Mouse (Mus musculus) cortical plate, adult 2 months (tissue): ENCODE data around the gene Slc23a3. TPM values are rescaled to one million over a fixed set of nuclear protein-coding genes. Genes with fewer than 3 reads are reported as not detected.

Experiments
- H3K27ac ChIP-seq: fragments of 200-500 bp; 2 replicates; pipeline ENCODE4 v1.5.1; 2012; ENCODE audit warnings: low read length, control low read depth, inconsistent platforms; ENCODE audit not compliant: insufficient read depth
- H3K4me1 ChIP-seq: fragments of 200-500 bp; 2 replicates; pipeline ENCODE4 v1.6.1; 2011; ENCODE audit warnings: low read length; ENCODE audit not compliant: control insufficient read depth, insufficient read depth
- H3K4me3 ChIP-seq: fragments of 200-500 bp; 2 replicates; pipeline ENCODE4 v1.5.1; 2011; ENCODE audit warnings: mild to moderate bottlenecking, low read length, control low read depth; ENCODE audit not compliant: insufficient read depth
- CTCF ChIP-seq: fragments of 200-500 bp; IDR thresholded peaks from 2 replicates; pipeline ENCODE4 v1.5.1; 2011; ENCODE audit warnings: mild to moderate bottlenecking, control low read depth, low read length; ENCODE audit not compliant: insufficient read depth; ENCODE audit errors: extremely low read depth
- POLR2A ChIP-seq: fragments of 200-500 bp; IDR thresholded peaks from 2 replicates; pipeline ENCODE4 v1.6.1; 2011; ENCODE audit warnings: mild to moderate bottlenecking, low read length, control low read depth; ENCODE audit not compliant: insufficient read depth; ENCODE audit errors: extremely low read depth
- polyA plus RNA-seq: library from polyadenylated mRNA; depleted of rRNA; stranded (reverse); fragments of >200 nt; gene quantifications from 2 replicates; pipeline ENCODE4 v1.2.3, GENCODE M21; 2012; rRNA removed

Gene Slc23a3
- polyA plus RNA-seq = 1.7 and 1.9 TPM in 2 replicates

DNA sequence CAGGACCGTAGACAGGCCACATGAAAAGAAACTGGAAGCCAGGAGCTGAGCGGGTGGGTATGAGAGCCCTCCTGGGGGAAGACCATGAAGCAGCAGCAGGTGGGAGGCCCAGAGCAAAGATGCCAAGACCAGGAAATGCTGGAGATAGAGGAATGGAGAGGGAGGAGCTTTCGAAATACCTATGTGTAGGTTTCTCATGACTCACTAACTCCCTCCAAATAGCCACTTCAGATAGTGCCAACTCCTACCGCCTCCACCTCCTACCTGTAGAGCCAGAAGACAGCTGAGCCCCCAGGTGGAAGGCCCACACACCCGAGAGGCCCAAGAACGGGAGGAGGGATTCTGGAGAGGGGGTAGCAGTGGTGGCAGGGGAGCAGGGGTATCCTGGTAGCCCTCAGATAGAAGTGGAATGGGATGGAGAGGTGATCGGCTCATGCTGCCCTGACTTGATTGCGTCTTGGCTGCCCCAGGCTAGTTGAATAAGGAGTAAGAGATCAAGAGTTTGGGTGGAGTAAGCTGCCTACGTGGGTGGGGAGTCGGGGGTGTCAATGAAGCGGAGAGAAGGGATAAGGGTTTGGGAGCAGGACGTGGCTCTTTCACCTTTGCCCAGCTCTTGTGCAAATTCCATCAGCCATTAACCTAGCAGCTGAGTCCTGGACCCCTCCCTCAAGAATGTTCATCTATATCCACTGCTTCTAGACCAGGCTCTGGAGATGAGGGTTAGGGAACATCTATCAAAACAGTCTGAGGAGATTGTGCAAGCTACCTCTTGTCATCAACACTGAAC lies at the start of gene Slc23a3:
Gene Slc23a3 (minus strand): TSS at position 470 of the 787 bp plus-strand sequence.
- H3K4me3 ChIP-seq = no peak within 1 kb of the TSS
- no peaks in the 10 kb centered on the region for H3K4me1 ChIP-seq
- TF ChIP-seq POLR2A (no peak), CTCF (no peak)
- no peak within 1 kb of the TSS for H3K27ac ChIP-seq

DNA sequence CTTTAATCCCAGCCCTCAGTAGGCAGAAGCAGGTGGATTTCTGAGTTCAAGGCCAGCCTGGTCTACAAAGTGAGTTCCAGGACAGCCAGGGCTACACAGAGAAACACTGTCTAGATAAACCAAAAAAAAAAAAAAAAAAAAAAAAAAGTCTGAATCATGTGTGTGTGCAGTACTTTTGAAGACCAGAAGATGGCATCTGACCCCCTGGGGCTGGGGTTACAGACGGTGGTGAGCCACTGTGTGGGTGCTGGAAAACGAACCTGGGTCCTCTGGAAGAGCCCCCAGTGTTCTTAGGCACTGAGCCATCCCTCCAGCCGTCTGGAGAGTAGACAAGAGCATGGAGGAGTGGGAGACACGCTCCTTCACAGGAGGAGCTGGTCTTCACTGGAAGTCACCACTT lies 48.5 kb upstream of the Slc23a3 start:
- TF ChIP-seq POLR2A (no peak), CTCF (no peak)
- no peak overlapping the region for H3K27ac ChIP-seq
- no peaks in the 10 kb centered on the region for H3K4me1 ChIP-seq
- H3K4me3 ChIP-seq = no peak overlapping the region

DNA sequence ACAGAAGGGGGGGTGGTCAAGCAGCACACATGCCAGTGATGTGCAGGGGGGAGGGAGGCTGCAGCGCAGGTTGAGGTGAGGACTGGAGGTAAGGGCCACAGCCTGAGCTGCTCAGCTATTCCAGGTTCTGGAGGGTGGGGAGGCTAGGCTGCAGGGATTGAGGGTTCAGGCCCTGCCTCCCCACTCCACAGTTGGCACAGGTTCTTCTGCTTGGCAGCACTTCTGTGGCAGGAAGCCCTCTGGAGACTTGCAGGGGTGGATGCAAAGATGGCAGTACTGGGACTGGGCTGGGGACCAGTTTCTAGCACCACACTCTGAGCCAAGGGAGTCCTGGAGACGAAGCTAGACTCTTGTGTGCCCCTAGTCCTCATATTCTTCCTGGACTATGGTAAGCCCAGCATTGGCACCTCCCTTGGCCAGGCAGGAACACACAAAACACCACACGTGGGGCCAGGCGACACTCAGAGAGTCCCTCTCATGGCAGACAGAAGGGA lies 47.7 kb upstream of the Slc23a3 start:
- H3K4me3 ChIP-seq = no peak overlapping the region
- no peaks in the 10 kb centered on the region for H3K4me1 ChIP-seq
- no peak overlapping the region for H3K27ac ChIP-seq
- TF ChIP-seq POLR2A (no peak), CTCF (no peak)

DNA sequence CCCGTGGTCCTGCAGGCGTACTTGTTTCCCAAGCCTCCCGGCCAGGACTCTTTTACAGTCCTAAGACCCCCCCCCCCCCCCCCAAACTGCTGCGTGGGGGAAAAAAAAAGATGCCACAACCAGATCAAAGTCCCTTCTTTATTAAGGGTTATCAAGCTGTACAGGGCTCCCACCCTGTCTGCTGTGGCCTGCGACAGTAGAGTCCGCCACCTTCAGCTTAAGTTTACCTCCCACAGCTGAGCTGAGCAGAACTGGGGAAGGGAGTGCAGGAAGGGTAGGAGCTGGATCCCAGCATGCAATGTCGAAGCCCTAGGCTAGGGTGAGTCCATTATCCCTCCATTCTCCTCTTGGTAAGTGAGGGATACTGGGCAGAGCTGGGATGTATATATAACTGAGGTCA lies 47.1 kb upstream of the Slc23a3 start:
- Histone ChIP-seq H3K4me1 (no peaks in the 10 kb centered on the region), H3K27ac (no peak overlapping the region), H3K4me3 (no peak overlapping the region)
- TF ChIP-seq POLR2A = no peak
- no peak for TF ChIP-seq CTCF

DNA sequence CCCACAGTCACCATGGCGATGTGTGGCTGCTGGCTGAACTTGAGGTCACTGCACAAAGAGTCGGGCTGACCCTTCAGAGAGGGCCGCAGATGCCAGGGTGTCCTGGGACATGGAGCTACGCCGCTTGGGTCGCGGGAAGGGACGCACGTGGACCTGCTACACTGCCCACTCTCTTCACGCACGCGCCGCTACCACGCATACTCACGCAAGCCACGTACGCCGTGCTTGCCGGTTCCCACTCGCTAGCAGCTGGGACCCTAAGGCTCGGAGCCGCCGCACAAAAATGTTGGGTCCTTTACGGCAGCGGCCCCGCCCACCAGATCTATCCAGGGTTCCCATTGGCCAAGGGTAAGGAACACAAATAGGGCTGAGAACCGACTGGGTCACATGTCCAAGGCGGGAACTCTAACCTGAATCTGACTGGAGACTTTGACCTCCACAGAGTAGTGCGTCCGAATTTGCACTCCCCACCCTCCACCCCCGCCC lies 46.5 kb upstream of the Slc23a3 start, which contains the start of gene Abcb6:
Gene Abcb6 (minus strand): TSS at position 288 of the 486 bp plus-strand sequence.
- TF ChIP-seq POLR2A = peak; percentile 75
- TF ChIP-seq CTCF = no peak
- Histone ChIP-seq H3K4me1 (no peaks in the 10 kb centered on the region), H3K4me3 (peak within 1 kb of the TSS; percentile 73), H3K27ac (0 out of 2 replicates have a peak within 1 kb of the TSS, but pooled peaks have one; percentile 8)

DNA sequence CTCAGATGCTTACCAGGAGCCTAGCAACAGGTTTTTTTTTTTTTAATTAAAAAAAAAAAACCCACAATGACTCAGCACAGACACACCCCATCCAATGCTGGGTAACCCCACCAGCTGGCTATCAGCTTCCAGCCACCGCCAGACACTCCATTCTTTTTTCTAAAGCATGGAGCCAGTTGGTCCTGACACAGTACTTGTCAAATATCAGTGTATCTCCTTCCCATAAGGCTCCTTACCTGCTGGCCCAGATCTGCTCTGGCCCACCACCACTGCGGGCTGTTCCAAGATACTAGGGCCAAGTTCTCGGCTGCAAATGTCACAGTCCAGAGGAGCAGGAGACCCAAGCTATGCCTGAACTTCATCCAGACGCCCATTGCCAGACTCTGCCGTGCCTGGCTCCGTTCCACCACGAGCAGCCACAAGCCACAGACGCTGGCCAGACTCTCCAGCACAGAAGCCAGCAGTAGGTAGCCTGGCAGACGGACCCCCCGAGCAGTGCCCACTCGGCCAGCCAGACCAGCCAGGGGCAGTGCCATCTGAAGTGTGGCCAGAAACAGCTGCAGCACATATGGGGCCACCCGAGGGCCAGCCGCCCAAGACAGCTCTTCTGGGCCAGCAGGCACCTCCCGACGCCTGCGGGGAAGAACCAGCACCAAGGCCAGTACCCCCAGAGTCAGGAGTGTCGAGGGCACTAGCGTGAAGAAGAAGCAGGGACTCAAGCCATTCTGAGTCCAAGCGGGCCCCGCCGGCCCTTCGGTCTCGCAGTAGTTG lies 45.8 kb upstream of the Slc23a3 start:
- H3K4me1 ChIP-seq = no peaks in the 10 kb centered on the region
- H3K4me3 ChIP-seq = peak overlapping the region; percentile 73
- TF ChIP-seq POLR2A (no peak), CTCF (no peak)
- 0 out of 2 replicates have a peak overlapping the region, but pooled peaks have one; percentile 8 for H3K27ac ChIP-seq

DNA sequence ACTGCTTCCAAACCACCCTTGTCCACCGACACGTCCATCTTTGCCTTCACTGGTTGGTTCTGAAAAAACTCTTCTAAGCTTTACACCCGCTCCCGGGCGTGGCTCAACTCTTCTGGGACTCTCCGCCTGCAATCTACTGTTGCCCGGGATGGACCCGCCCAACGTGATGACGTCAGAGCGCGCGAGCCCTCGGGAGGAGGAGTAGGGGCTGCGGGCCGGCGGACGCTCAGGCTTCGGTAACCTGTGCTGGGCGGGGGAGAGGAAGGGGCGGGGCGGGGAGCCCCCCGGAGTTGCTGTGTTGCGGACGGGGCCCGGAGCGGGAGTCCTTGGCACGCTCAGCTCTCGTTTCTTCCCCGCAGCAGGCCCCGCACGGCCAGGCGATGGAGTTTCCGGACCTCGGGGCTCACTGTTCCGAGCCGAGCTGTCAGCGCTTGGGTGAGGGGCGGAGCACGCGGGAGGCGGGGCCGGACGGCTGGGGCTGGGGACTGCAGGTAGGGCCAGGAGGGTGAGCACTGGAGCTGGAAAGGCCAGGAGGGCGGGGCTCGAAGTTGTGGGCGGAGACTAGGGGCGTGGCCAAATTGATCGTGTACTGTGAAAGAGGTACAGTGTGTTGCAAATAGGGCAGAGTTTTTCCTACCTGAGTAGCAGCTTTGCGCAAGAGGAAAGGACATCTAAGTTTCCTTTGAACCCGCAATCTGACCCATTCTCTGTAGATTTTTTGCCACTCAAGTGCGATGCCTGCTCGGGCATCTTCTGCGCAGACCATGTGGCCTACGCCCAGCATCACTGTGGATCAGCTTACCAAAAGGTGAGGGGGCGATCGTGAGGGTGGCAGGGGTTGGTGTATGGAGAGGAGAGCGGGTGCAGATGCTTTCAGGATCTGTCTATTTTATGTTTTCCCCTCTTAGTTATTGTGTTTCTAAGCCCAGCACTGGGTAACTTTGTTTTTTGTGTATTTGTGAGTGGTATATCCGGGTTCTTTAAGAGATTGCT lies 35.1 kb upstream of the Slc23a3 start, which contains the start of gene Zfand2b:
Gene Zfand2b (plus strand): TSS at position 175 of the 993 bp plus-strand sequence.
- H3K4me1 ChIP-seq = peaks cover 5% of the 10 kb centered on the region
- TF ChIP-seq CTCF (no peak), POLR2A (peak; percentile 76)

DNA sequence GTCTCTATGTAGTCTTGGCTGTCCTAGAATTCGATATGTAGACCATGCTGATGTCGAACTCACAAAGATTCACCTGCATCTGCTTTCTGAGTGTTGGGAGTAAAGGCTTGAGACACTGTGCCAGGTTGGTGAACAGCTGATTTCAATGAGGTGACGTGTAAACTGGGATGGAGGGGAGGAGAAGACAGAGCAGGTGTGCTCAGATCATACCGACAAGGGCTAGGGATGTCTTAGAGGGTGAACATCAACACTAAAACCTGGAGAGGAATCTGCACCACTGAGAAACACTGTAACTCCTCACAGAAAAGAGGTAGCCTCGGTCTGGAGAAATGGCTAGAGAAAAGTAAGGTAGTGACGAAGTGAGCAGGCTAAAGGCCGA lies 34.4 kb upstream of the Slc23a3 start:
- Histone ChIP-seq H3K4me1 (peaks cover 5% of the 10 kb centered on the region), H3K4me3 (peak overlapping the region; percentile 46), H3K27ac (no peak overlapping the region)
- TF ChIP-seq POLR2A (no peak), CTCF (no peak)

More for the DNA sequence above, 35.1 kb upstream of the Slc23a3 start, which contains the start of gene Zfand2b:
- H3K4me3 ChIP-seq = peak within 1 kb of the TSS; percentile 46
- H3K27ac ChIP-seq = no peak within 1 kb of the TSS

DNA sequence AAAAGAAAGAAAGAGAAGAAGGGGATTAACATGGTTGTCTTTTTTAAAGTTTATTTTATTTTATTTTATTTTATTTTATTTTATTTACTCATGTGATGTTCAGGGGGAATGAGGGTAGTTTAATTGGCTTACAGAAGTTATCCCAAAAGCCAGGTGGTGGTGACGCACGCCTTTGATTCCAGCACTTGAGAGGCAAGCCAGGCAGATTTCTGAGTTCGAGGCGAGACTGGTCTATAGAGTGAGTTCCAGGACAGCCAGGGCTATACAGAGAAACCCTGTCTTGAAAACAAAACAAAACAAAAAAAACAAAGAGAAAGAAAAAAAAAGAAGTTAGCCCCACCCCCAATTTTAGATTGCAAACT lies 26.5 kb upstream of the Slc23a3 start:
- no peak overlapping the region for H3K4me3 ChIP-seq

More for the DNA sequence above, 26.5 kb upstream of the Slc23a3 start:
- TF ChIP-seq CTCF = no peak
- Histone ChIP-seq H3K4me1 (no peaks in the 10 kb centered on the region), H3K27ac (no peak overlapping the region)
